Mouse (Mus musculus): ENCODE results near the gene Dnajc4. TPM values are rescaled to one million over a fixed set of nuclear protein-coding genes. Genes with fewer than 3 reads are reported as not detected.

Dnajc4 gene
- polyA plus RNA-seq, 1 experiment from 2014 or later = 39.1 TPM

- peak overlapping the region; percentile 23; the same call in 1 of the 2 replicates for H3K4me2 ChIP-seq
- H3K9me3 ChIP-seq (replicated peaks) = no peaks in the 10 kb centered on the region
- H3K27me3 ChIP-seq = no peaks in the 10 kb centered on the region
- H3K27ac ChIP-seq = peak overlapping the region; percentile 60
- H3K9ac ChIP-seq = no peak overlapping the region
- peaks cover 33% of the 10 kb centered on the region for H3K36me3 ChIP-seq
- no peak for ATAC-seq (replicated peaks; ENCODE audit: insufficient number of reproducible peaks, insufficient read depth, low FRiP score, low read depth)
- WGBS = 56% methylated on average over 12 of the region's 12 CpGs
- H3K4me1 ChIP-seq (replicated peaks) = peaks cover 10% of the 10 kb centered on the region
- peak overlapping the region; percentile 20 for H3K4me3 ChIP-seq
These were observed 25.4 kb upstream of the Dnajc4 start for GRCm38 (mm10) chr19:7017541-7018457.

DNA sequence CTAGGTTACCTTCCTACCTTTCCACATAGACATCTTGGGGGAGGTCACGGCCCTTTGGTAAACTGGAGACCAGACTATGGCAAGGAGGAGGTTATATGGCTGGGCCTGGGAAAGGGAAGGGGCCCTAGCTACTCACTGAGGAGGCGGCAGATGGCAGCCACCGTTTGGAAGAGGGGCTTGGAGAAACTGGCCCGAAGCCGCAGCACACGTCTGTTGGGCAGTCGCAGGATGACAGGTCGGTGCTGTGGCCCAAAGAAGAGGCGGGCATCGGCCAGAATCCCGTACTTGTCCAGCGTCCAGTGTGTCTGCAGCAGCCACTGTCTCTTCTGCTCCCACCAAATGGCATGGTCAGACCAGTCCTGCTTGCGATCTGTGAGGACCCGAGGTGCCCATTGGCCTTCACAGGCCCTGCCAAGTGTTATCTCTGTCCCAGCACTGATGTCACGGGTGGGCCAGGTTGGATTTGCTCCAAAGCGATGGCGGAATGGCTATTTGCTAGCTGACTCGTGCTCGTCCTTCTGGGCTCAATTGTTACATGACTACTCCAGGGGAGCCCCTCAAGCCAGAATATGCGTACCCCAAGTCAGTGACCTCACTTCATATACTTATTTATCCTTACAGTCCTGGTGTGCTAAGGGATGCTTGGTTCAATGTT, 22.2 kb upstream of the Dnajc4 start:
- no peak overlapping the region for H3K9ac ChIP-seq
- H3K9me3 ChIP-seq (replicated peaks) = no peaks in the 10 kb centered on the region
- no peak overlapping the region for H3K27ac ChIP-seq
- H3K4me1 ChIP-seq (replicated peaks) = peaks cover 7% of the 10 kb centered on the region
- ATAC-seq (replicated peaks; ENCODE audit: insufficient number of reproducible peaks, insufficient read depth, low FRiP score, low read depth) = no peak
- no peak overlapping the region for H3K4me2 ChIP-seq
- no peak overlapping the region for H3K4me3 ChIP-seq
- 84% methylated on average over 20 of the region's 20 CpGs for WGBS
- peaks cover 1% of the 10 kb centered on the region; the same call in 1 of the 2 replicates for H3K36me3 ChIP-seq
- no peaks in the 10 kb centered on the region for H3K27me3 ChIP-seq

GRCm38 (mm10) chr19:7013984-7014383, 21.6 kb upstream of the Dnajc4 start:
- Histone ChIP-seq H3K4me3 (no peak overlapping the region), H3K9me3 (replicated peaks) (no peaks in the 10 kb centered on the region), H3K27me3 (no peaks in the 10 kb centered on the region), H3K4me2 (no peak overlapping the region), H3K4me1 (replicated peaks) (peaks cover 3% of the 10 kb centered on the region), H3K36me3 (no peaks in the 10 kb centered on the region), H3K9ac (no peak overlapping the region), H3K27ac (no peak overlapping the region)
- 89% methylated on average over 9 of the region's 9 CpGs for WGBS
- no peak for ATAC-seq (replicated peaks; ENCODE audit: insufficient number of reproducible peaks, insufficient read depth, low FRiP score, low read depth)

GRCm38 (mm10) chr19:7012426-7012825, 20.1 kb upstream of the Dnajc4 start:
- no peaks in the 10 kb centered on the region for H3K36me3 ChIP-seq
- H3K4me1 ChIP-seq (replicated peaks) = no peaks in the 10 kb centered on the region
- no peaks in the 10 kb centered on the region for H3K27me3 ChIP-seq
- WGBS = 84% methylated on average over 4 of the region's 4 CpGs
- no peak for ATAC-seq (replicated peaks; ENCODE audit: insufficient number of reproducible peaks, insufficient read depth, low FRiP score, low read depth)
- no peak overlapping the region for H3K9ac ChIP-seq
- no peak overlapping the region for H3K4me3 ChIP-seq
- no peaks in the 10 kb centered on the region for H3K9me3 ChIP-seq (replicated peaks)
- H3K27ac ChIP-seq = no peak overlapping the region
- H3K4me2 ChIP-seq = no peak overlapping the region

- peaks cover 8% of the 10 kb centered on the region for H3K4me1 ChIP-seq (replicated peaks)
- H3K27me3 ChIP-seq = no peaks in the 10 kb centered on the region
- no peak for ATAC-seq (replicated peaks; ENCODE audit: insufficient number of reproducible peaks, insufficient read depth, low FRiP score, low read depth)
- no peak overlapping the region for H3K4me2 ChIP-seq
- no peak overlapping the region for H3K4me3 ChIP-seq
- 79% methylated on average over 9 of the region's 9 CpGs for WGBS
- H3K9me3 ChIP-seq (replicated peaks) = no peaks in the 10 kb centered on the region
- H3K27ac ChIP-seq = no peak overlapping the region
- H3K36me3 ChIP-seq = no peaks in the 10 kb centered on the region
- H3K9ac ChIP-seq = no peak overlapping the region
These were observed 14.7 kb upstream of the Dnajc4 start for GRCm38 (mm10) chr19:7006892-7007593.

DNA sequence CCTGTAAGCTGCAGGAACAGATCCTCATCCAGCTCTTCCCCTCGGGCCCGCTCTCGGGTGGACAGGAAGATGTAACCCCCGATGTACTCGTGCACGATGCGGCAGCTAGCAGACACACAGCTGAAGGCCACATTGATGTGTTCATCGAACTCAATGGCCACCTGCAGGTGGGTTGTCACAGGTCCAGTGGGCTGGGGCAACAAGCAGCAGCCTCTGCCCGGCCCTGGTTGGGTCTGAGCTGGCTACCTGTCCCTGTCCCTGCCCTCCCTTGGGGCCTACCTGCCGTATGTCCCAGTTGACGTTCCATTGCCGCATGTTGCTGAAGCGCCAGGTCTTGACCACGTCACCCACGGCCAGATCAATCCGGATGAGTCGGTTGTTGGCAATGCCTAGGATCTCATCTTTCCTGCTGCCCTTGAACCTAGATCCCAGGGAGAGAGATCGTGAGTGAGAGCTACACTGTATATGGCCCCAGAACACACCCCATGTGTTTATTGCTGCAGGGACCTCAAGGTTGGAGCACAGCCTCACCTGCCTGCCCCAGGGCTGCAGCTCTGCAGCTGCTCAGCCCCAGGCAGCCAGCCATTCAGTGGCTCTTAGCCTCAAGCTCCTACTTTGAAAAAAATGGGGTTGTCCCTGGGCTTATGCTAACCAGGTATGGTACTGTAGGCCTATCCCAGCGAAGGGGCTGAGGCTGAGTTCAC, 7.1 kb upstream of the Dnajc4 start:
- no peak for ATAC-seq (replicated peaks; ENCODE audit: insufficient number of reproducible peaks, insufficient read depth, low FRiP score, low read depth)
- WGBS = 93% methylated on average over 19 of the region's 19 CpGs
- Histone ChIP-seq H3K27me3 (no peaks in the 10 kb centered on the region), H3K36me3 (peaks cover 23% of the 10 kb centered on the region), H3K9ac (no peak overlapping the region), H3K4me2 (no peak overlapping the region), H3K27ac (no peak overlapping the region), H3K4me1 (replicated peaks) (peaks cover 31% of the 10 kb centered on the region), H3K4me3 (no peak overlapping the region), H3K9me3 (replicated peaks) (no peaks in the 10 kb centered on the region)

- Histone ChIP-seq H3K4me3 (no peak overlapping the region), H3K4me2 (peak overlapping the region; percentile 85; the same call in 1 of the 2 replicates), H3K9me3 (replicated peaks) (no peaks in the 10 kb centered on the region), H3K4me1 (replicated peaks) (peaks cover 42% of the 10 kb centered on the region), H3K36me3 (peaks cover 23% of the 10 kb centered on the region), H3K27me3 (no peaks in the 10 kb centered on the region), H3K9ac (no peak overlapping the region), H3K27ac (no peak overlapping the region)
- no peak for ATAC-seq (replicated peaks; ENCODE audit: insufficient number of reproducible peaks, insufficient read depth, low FRiP score, low read depth)
- WGBS = 86% methylated on average over 9 of the region's 9 CpGs
These were observed 5.4 kb upstream of the Dnajc4 start for GRCm38 (mm10) chr19:6997721-6998290.

DNA sequence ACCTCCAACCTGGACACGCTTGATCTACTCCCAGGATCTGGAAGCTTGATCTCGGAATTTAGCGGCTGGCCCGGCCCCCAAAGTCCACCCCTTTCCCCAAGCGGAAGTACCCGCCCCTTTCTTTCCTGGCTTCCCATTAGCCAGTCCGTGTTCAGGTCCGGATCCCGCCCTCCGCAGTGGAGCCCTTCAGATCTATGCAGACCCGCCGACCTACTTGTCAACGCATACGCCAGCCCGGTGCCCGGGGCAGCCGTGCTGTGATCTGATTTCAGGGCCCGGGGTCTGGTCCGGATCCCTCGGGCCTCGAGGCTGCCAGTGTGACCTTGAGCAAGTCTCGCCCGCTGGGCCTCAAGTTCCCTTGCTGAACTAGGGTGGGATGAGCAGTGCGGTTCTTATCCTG, 3.6 kb upstream of the Dnajc4 start, which contains the start of the genes Nudt22 and Trpt1:
Gene Nudt22, minus strand, starts transcription at position 112 of the 400 bp plus-strand sequence.
Gene Trpt1, plus strand, starts transcription at position 126 of the 400 bp plus-strand sequence.
- WGBS = 0% methylated on average over 24 of the region's 24 CpGs
- peak within 1 kb of the TSS; percentile 87 for H3K27ac ChIP-seq
- no peaks in the 10 kb centered on the region for H3K9me3 ChIP-seq (replicated peaks)
- peak within 1 kb of the TSS; percentile 82 for H3K9ac ChIP-seq
- peak within 1 kb of the TSS; percentile 85 for H3K4me2 ChIP-seq
- peaks cover 23% of the 10 kb centered on the region for H3K36me3 ChIP-seq
- peaks cover 47% of the 10 kb centered on the region for H3K4me1 ChIP-seq (replicated peaks)
- H3K4me3 ChIP-seq = peak within 1 kb of the TSS; percentile 67
- no peaks in the 10 kb centered on the region for H3K27me3 ChIP-seq
- ATAC-seq (replicated peaks; ENCODE audit: insufficient number of reproducible peaks, insufficient read depth, low FRiP score, low read depth) = peak; percentile 70

- 41% methylated on average over 21 of the region's 21 CpGs for WGBS
- peak overlapping the region; percentile 82 for H3K9ac ChIP-seq
- no peaks in the 10 kb centered on the region for H3K9me3 ChIP-seq (replicated peaks)
- peaks cover 22% of the 10 kb centered on the region for H3K36me3 ChIP-seq
- H3K4me3 ChIP-seq = peak overlapping the region; percentile 67
- no peak for ATAC-seq (replicated peaks; ENCODE audit: insufficient number of reproducible peaks, insufficient read depth, low FRiP score, low read depth)
- H3K27me3 ChIP-seq = no peaks in the 10 kb centered on the region
- peaks cover 47% of the 10 kb centered on the region for H3K4me1 ChIP-seq (replicated peaks)
- peak overlapping the region; percentile 85 for H3K4me2 ChIP-seq
- H3K27ac ChIP-seq = peak overlapping the region; percentile 70
These were observed 3.1 kb upstream of the Dnajc4 start for GRCm38 (mm10) chr19:6995255-6995991.

DNA sequence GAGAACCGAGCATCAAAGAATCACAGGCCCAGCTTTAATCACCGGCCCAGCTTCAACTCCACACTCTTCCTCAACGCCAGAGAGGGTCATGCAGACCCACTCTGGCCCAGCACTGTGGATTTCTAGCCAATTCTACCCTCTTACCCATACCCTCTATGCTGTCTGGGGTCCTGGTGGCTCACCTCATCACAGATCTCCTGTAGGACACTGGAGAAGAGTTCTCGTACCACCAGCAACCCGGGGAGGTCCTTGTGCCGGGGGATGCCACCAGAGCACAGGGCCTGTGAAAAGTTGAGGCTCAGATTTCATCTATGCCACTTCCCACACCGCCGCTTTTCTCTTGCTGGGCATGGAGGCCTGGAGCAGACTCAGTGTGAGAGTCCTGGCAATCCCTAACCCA, 2.1 kb upstream of the Dnajc4 start:
- Histone ChIP-seq H3K27me3 (no peaks in the 10 kb centered on the region), H3K4me3 (peak overlapping the region; percentile 67; the same call in 1 of the 2 replicates), H3K9ac (peak overlapping the region; percentile 82), H3K27ac (no peak overlapping the region), H3K4me2 (peak overlapping the region; percentile 85), H3K36me3 (peaks cover 14% of the 10 kb centered on the region; the same call in 1 of the 2 replicates), H3K9me3 (replicated peaks) (no peaks in the 10 kb centered on the region), H3K4me1 (replicated peaks) (peaks cover 47% of the 10 kb centered on the region)
- 82% methylated on average over 8 of the region's 8 CpGs for WGBS
- ATAC-seq (replicated peaks; ENCODE audit: insufficient number of reproducible peaks, insufficient read depth, low FRiP score, low read depth) = no peak
